Mouse (Mus musculus) T-helper 17 cell (primary cell): ENCODE results near the gene Kpna6.

Source experiments
- in situ Hi-C, 2 experiments: fragments of 300-600 bp; cut with MboI, MseI; formaldehyde crosslinking; loops; 1 replicate in 1 of 2; 2 replicates in 1 of 2; pipeline ENCODE4 v1.15.1; 2025; ENCODE audit warnings: high pct_unique_total_duplicates in 2 of 2

The Kpna6 gene

DNA sequence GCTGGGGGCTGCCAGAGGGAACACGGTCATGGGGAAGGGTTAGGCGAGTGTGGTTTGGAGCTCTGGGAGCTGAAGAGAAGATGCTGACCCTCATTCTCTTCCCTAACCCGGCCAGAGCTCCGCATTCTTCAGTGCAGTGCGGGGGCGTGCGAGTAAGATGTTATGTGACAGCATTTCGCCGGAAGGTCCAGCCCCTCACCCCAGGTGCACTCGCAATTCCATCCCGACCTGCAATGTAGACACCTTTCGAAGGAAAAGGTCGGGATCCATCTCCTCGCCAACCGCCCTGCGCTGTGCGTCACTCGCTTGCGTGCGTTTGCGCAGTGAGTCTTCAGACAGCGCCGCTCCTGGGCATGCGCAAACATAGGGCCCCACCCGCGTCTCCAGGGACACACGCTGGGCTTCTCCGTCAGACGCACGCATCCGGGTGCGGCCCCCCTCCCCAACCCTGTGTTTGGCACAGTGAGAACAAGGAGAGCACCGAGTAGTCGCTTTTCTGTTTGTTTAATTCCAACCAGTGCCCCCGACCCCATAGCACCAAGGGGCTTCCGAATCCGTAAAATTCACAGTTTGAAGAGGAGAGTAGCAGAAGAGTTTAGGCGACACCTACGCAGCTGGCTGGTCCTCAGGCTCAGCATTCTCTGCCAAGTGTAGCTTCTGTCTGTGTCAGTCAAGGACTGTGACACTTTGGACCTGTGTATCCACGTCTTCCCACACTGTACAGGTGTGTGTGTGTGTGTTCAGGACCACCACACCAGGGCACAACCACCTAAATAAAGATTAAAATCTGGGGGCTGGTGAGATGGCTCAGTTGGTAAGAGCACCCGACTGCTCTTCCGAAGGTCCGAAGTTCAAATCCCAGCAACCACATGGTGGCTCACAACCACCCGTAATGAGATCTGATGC, 53.5 kb downstream of the Kpna6 start, which contains the start of gene Iqcc:
Gene Iqcc, minus strand, starts transcription at position 314 of the 906 bp plus-strand sequence.
- in situ Hi-C loops, result loop anchor here in 1 of 2 experiments (10.0 kb wide), 1 partner anchor 274 kb away; no protein-coding TSS in a partner anchor

DNA sequence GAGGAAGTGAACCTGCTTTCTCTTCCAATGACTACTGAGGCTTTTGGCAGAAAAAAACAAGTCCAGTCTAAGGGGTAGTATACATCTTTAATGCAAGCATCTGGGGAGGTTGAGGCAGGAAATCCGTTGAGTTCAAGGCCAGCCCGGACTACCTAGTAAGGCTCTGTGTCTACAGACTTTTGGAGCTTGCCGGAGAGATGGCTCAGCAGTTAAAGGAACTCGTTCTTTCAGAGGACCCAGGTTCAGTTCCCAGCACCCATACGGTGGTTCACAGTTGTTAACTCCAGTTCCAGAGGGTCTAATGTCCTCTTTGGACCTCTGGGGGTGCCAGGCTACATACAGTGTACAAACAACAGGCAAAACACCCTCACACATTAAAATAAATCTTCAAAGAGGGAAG, 54.5 kb downstream of the Kpna6 start:
- in situ Hi-C loops, result loop anchor here in 1 of 2 experiments (10.0 kb wide), 1 partner anchor 273 kb away; no protein-coding TSS in a partner anchor

DNA sequence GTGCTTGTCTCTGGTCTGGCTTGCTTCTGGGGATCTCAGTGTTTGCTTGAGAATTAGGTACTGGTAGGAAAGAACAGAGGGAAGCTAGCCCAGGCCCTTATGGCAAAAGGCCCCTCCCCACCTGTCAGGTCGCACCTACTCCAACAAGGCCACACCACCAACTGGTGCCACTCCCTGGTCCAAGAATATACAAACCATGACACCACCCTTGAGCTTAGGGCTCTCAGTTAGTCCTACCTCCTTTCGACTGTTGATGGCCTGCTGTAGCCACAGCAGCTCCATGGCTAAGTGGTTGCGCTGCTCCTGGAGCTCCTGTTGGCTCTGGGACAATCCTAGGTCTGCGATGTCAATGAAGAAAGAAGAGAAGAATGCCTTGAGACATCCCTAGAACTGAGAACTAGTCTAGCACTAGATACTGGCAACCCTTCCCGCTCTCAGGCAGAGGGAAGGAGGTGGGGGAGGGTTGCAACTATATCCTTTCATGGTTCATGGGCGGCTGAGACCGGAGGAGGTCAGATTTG, 55.4 kb downstream of the Kpna6 start:
- in situ Hi-C loops, result loop anchor here in 1 of 2 experiments (10.0 kb wide), 1 partner anchor 272 kb away; no protein-coding TSS in a partner anchor

DNA sequence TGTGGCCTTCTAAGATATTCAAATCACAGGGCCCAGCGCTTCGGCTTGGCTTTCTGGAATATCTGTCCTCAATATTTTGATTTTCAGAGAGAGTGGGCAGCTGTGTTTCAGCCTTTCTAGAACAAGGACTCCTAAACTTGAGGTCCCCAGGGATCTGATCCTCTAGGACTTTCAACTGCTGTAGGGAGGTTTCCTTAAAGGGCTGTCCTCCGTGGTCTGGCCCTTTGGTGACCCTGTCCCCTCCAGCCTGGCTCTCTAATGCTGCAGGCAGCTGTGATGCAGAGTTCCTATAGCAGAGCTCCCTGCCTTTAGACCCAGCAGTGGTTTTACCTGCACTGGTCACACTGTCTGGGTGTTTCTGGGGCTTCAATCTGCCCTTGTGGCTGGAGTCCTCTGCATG, 55.9 kb downstream of the Kpna6 start:
- in situ Hi-C loops, result loop anchor here in 1 of 2 experiments (10.0 kb wide), 1 partner anchor 272 kb away; no protein-coding TSS in a partner anchor

DNA sequence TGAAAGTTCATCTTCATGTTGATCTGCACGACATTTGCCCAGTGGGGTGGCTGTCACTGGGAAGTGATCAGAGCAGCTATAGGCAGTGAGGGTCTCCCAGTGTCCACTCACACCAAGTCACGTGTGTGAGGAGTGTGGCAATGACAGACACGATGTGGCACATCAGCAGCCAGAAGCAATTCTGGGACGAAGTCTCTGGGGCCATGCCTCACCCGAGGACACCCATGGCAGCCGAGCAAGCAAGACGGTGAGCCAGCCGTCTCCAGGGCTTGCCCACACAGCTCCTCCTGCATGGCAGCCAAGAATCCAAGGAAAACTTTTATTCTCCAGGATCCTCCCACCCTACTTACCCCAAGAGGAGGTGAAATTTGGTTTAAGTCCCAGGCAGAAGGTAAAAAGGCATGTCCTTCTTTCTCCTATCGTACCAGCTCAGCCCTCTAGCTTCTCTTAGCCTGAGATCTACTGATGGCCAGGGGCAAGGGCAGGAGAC, 56.7 kb downstream of the Kpna6 start:
- in situ Hi-C loops, result loop anchor here in 1 of 2 experiments (10.0 kb wide), 1 partner anchor 271 kb away; no protein-coding TSS in a partner anchor

DNA sequence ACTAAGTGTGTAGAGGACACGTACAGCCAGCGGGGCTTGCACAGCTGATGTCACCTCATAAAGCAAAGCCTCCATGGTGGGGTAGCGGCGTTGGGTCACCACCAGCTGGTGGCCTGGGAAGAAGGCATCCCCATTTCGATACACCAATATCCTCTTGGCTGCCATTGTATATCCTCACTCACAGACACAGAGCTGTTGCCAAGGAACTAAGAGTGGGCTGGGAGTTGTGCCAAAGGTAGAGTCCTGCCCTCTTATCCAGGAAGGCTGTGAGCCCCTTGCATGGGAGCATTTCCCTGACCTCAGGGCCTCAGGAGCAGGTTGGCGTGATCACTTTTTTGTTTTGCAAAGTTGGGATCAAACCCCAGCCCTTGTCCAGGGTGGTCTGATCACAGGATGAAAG, 58.5 kb downstream of the Kpna6 start, which contains the start of gene Dcdc2b:
Gene Dcdc2b, minus strand, starts transcription at position 165 of the 400 bp plus-strand sequence.
- in situ Hi-C loops, result loop anchor here in 1 of 2 experiments (10.0 kb wide), 1 partner anchor 269 kb away; no protein-coding TSS in a partner anchor

DNA sequence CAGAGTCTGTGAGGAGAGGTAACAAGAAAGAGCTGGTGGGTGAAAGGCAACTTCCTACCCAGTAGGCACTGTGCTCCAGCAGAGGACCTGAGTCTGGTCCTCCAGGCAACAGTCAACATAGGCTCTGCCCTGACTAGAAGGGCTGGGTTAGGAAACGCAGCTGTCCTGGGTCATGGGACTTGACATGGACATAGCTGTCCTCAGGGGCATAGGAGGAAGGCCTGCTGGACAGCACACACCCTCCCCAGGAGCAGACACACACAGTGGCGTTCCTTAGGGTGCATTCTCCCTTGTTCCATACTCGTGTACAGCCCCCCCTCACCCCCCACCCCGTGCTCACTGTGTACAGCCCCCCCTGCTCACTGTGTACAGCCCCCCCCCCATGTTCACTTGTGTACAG, 62.1 kb downstream of the Kpna6 start:
- in situ Hi-C loops, result loop anchor here in 1 of 2 experiments (10.0 kb wide), 1 partner anchor 266 kb away; no protein-coding TSS in a partner anchor

DNA sequence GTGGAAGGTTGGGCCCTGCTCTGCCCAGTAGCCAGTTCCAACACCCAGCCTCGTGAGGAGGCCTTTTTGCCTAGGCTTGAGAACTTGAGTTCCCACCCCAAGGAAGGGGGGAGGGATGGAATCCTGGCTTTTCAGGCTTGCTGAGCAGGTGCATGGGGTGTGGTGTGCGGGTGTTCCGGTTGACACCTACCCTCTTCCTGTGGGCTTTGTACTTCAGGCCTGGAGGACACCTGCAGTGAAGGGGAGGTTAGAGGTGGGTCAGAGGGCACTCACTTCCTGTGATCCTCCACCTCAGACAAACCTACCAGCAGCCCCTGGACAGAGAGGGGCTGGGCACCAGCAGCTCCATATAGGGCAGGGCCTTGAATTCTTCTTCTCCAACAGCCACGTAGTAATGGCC, 62.5 kb downstream of the Kpna6 start:
- in situ Hi-C loops, result loop anchor here in 1 of 2 experiments (10.0 kb wide), 1 partner anchor 265 kb away; no protein-coding TSS in a partner anchor

DNA sequence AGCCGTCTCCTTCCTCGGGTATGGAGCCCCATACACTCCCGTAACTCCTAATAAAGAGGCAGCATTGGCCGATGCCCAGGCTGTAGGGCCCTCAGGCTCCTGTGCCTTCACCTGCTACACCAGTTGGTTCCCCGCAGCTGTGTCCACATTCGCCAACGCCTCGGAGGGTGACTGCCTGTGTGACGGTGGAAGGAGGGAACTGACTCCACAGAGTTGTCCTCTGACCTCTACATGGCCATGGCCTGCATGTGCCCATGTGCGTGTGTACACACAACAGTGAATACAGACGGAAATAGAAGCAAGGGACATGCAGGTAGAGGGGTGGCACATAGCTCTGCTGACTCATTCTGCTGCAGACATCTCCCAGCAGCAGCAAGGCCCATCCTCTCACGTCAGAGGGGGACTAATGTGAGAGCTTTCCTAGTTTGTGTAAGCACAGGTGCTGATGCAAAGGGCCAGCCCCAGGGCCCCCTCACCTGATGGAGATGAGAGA, 63.4 kb downstream of the Kpna6 start:
- in situ Hi-C loops, result loop anchor here in 1 of 2 experiments (10.0 kb wide), 1 partner anchor 54 kb away; no protein-coding TSS in a partner anchor

DNA sequence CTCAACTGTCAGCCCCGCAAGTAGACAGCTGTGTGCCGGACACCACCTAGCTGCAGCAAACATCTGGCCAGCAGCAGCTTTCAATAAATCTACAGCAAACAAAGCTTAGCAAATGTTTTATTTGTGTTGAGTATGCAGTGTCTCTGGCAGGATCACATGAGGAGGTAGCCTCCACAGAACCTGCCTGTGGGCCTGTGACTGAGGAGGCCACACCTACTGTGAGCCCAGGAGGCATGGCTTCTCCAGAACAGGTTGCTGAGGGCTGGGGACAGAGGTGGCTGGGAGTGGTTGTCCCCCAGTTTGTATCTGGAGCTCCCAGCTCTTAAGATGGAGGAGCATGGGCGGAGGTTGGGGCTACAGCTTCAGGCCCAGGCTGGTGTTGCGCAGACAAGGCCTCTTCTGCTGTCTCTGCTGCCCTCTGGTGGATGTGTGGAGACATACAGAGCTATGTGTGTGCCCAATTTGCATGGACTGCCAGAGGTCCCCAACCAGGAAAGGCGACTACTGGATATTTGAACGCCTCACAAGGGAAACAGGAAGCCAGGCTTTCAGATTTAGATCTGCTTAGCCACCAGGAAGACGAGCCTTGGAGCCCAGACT, 64.0 kb downstream of the Kpna6 start:
- in situ Hi-C loops, result loop anchor here in 1 of 2 experiments (10.0 kb wide), 1 partner anchor 54 kb away; no protein-coding TSS in a partner anchor

DNA sequence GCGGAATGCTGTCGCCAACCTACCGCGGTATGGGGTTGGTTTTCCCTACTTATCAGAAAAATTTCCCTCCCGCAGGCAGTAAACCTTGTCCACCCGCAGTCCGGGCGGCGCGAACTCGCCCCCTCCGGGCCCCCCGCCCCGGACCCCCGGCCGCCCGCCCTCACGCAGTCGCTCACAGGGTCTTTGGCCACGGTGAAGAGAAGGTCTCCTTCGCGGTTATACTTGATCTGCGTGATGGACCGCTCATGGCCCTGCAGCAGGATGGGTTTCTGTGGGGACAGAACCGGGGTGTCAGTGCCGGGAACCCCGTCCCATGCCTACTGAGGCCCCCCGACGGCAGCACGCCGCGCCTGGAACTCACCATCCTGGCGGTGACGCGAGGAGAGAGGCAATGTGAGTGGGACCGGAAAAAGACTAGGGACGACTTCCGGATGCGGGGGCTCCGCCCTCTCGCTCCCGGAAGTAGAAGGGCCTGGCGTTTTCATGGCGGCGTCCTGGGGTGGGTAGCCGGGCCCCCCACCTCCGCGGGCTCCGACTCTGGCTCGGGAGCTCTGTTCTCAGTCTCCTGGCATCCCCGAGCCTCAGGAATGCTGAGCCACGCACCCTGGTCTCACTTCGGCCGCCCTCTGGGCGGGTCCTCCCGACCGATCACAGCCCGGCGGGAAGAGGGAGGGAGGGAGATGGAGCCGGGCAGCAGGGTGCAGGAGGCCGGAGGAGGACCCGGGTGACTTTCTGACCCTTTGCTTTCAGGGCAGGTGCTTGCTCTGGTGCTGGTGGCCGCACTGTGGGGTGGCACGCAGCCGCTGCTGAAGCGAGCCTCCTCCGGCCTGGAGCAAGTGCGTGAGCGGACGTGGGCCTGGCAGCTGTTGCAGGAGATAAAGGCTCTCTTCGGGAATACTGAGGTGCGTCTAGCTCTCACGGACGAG, 72.1 kb downstream of the Kpna6 start, which contains the start of the genes Eif3i and Tmem234:
Gene Eif3i, minus strand, starts transcription at position 416 of the 926 bp plus-strand sequence.
Gene Tmem234, plus strand, starts transcription at position 436 of the 926 bp plus-strand sequence.
- in situ Hi-C loops, result loop anchor here (5.0 to 10.0 kb wide), 2 partner anchors 43 to 46 kb away; no protein-coding TSS in a partner anchor
